Mouse (Mus musculus): ENCODE measurements around the gene Sidt1.
A peak's percentile ranks its signal among the peaks of the same experiment; 100 is the strongest.

The Sidt1 gene

DNA sequence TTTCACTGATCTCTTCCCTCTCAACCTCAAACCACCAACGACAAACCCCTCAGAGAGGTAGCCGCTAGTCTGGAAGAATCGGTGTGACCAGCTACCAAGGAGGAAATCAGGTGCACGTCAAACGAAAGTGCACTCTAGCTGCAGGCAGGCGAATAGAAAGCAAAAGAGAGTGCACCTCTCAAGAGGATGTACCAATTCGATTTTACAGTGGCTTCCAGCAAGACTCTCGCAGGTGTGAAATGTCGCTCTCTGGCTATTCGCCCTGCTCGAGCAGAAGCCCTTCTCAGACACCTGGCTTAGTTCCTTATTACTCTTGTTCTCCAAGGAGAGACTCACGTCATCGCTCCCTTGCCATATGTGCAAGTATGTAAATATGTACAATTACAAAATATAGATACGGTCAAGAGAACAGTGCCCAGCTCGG lies at the start of gene Sidt1:
TSS of gene Sidt1 (minus strand) at position 336 of the 424 bp plus-strand sequence.
- no peak for DNase-seq (ENCODE audit: low read depth, low spot score)

DNA sequence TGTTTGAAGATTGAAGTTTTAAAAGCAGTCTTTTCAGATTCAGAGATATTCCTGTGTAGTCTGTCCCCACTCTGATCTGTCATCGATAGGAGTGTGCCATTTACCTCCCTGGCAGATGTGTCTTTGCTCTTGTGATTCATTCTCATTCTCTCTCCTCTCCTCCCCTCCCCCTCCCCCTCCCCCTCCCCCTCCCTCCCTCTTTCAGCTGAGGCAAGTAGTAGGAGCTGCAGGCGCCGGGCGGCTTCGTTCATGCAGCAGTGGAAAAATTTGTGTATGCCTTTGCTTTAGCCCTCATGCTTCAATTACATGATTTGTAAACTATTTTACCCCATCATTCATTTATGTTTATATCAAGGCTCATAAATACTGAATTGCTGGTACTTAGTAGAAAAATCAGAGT lies 48.6 kb upstream of the Sidt1 start:
- no peak for DNase-seq (ENCODE audit: low read depth, low spot score)

DNA sequence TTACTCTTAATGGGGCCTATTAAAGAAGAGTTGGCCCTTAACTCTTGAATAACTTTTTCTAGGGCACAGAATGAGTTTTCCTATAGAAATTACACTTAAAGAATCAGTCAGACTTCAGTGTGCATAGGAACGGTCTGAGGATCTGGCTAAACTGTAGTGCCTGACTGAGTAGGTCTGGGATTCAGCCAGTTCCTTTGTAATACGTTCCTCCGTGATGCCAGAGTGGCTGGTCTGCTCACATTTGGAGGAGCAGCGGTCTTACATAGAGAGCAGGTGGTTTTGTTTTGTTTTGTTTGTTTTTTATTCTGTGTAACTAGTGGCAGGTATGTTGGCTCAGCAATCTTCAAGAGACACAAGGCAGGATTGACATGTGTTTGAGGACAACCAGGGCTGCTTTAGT lies 47.0 kb upstream of the Sidt1 start:
- no peak for DNase-seq (ENCODE audit: low read depth, low spot score)

DNA sequence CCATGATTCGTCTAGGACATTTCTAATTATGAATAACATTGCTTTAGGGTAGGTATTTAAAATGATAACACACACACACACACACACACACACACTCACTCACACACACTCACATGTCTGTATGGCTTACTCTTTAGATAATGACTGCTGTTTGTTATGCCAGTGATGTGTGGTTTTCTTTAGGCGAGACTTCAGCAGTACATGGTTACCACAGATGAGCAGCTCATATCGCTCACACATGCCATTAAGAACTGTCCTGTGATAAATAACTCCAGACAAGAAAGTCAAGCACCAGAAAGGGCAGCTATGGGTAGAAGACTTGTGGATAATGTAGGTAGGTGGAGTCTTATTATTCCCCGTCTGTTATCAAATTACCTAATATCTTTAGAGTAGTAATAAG lies 42.5 kb upstream of the Sidt1 start:
- DNase-seq (ENCODE audit: low read depth, low spot score): no peak

GRCm38 (mm10) chr16:44365522-44365921 lies 32.5 kb upstream of the Sidt1 start:
- DNase-seq (ENCODE audit: low read depth, low spot score): no peak

- peak; percentile 58 for DNase-seq (ENCODE audit: low read depth, low spot score)
Observed at GRCm38 (mm10) chr16:44361921-44362890, 29.2 kb upstream of the Sidt1 start.

DNA sequence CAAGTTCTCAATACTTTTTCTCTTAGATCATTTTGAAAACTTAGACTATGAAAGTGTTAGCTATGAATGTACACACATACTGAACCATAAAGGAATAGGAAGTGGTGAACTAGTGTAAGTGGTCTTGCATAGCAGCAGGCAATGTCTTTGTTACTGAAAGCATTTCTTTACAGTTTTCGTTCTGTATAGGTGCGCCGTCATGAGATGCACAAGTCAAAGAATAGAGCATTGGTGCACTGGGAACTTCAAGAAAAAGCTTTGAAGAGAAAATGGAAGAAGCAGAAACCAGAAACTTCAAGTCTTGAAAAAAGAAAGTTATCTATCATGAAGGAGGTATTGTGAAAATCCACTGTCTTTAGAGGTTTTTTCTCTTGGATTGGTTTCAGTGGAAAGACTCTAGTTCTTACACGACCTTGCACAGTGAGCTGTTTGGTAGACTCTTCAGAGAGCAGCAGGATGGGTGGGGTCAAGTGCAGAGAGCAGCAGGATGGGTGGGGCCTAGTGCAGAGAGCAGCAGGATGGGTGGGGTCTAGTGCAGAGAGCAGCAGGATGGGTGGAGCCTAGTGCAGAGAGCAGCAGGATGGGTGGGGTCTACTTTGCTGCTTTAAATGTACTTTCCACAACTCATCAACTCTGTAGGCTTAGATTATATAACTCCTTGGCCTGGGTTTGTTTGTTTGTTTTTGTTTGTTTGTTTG lies 24.7 kb upstream of the Sidt1 start:
- peak; percentile 42 for DNase-seq (ENCODE audit: low read depth, low spot score)

- no peak for DNase-seq (ENCODE audit: low read depth, low spot score)
Observed at GRCm38 (mm10) chr16:44356291-44356690, 23.3 kb upstream of the Sidt1 start.

GRCm38 (mm10) chr16:44349801-44350397 lies 16.9 kb upstream of the Sidt1 start:
- no peak for DNase-seq (ENCODE audit: low read depth, low spot score)

DNA sequence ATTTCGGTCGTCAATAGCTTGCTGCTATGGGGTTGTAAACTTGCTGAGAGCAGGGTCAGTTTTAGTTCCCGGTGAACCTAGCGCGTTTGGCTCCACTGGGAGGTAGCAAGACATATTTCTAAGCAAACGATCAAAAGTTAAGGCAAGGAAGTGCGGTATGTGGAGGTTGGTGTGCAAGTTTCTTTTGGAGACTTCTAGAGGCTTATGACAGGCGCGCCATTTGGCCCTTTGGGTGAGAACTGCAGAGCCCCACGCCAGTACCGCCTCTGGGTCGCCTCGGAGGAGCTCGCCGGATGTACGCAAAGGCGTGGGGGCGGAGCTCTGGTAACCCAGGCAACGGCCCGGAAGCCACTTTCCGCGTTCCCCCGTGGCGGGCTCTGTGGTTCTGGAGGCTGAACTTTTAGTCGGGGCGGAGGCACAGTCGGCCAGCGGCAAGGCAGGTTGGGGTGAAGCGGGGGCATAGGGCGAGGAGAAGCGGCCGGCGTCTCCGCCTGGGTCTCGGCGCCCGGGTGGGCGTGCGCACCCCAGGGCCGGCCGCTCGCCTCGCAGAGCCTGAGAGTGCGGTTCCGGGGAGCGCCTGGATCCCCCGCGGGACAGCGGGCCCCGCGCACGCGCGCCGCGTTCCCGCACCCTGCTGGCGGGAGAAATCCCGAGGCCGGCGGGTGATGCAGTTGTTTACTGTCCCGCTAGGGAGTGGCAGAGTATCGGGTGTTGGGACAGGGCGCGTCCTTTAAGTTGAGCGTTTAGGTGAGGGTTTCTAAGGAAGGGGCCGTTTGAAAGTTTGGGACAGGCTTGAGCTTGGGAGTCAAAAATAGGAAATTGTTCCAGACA lies 14.3 kb upstream of the Sidt1 start, which contains the start of gene Spice1:
TSS of gene Spice1 (plus strand) at position 51 of the 831 bp plus-strand sequence.
- peak; percentile 95 for DNase-seq (ENCODE audit: low read depth, low spot score)

DNA sequence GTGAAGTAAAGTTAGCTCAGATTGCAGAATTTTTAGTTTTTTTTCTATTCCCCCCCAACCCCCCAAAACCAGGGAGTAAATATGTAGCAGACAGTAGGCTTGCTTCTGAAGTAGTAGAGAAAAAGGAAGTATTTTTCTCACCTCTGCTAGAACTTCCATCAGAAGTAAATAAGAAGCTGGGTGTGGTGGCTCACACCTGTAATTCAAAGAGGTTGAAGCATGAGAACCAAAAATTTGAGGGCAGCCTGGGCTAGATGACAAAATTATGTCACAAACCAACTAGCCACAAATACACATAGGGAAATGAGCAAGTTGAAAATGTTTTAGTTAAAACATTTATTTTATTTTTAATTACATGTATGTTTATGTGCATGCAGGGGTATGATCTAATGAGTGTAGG lies 4.5 kb upstream of the Sidt1 start:
- no peak for DNase-seq (ENCODE audit: low read depth, low spot score)

DNA sequence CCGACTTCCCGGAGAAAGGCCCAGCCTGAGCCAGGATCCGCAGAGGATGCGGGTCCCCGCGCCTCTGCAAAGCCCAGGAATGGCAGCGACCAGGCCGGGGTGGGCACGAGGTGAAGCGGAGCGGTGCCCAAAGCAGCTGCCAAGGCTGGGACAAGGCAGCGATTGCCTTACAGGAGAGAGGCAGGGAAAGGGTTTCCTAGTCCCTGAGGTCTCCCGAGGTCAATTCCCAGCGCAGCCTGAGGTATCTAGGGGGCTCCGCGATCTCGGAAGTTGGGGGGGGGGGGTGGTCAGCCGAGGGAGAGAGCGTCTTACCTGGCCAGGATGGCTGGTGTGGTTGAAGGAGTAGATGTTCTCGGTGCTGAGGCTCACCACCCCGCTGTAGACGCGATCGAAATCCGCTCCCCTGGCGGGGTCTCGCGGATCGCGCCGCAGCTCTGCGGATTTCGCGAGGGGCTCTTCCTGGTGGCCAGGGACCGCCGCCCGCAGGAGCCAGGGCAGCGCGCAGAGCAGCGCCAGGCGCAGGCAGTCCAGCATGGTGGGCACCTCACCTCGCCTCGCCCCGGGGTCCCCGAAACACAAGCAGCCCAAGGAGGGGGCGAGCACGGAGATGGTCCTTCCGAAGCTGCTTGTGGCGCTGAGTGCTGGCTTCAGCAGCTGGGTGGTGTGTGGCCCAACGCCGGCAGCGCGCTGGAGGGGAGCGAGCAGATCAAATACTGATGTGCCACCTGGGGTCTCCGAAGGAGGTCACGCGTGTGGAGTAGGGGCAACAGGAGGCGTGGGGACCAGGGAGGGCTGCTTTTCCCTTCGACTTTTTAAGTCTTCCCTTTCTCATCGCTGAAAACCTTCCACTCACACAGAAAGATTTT lies 768 bp downstream of the Sidt1 start:
- DNase-seq (ENCODE audit: low read depth, low spot score): no peak

DNA sequence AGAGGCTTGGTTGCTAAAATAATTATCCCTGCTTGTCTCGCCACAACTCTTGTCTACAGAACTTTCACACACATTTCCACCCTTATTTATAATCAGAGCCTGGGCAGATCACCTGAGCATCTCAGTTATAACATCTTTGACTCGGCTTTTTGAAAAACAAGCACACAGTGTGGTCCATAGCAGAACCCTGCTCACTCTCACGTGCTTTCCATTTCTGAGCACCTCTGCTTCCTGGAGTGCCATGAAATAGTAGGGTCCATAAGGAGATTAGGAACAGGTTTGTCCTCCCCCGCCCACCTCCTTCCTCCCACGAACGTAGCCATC lies 1.4 kb downstream of the Sidt1 start:
- no peak for DNase-seq (ENCODE audit: low read depth, low spot score)

DNA sequence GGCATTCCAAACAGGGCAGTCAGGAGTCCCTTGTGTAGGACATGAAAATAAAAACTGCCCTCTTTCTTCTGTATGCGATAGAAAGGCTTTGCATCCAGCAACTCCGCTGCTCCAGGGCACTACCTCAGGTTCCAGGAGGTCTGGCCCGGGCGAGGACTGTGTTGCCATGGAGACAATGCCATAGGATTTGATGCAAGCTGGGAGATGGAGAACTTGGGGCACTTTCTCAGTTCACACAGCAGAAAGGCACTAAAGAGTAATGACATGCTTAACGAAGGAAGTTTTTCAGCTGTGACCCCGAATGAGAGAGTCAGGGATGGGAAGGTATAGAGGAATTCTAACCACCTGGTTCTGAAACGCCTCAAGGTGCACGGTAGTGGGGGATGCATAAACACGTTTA lies 1.8 kb downstream of the Sidt1 start:
- no peak for DNase-seq (ENCODE audit: low read depth, low spot score)

DNA sequence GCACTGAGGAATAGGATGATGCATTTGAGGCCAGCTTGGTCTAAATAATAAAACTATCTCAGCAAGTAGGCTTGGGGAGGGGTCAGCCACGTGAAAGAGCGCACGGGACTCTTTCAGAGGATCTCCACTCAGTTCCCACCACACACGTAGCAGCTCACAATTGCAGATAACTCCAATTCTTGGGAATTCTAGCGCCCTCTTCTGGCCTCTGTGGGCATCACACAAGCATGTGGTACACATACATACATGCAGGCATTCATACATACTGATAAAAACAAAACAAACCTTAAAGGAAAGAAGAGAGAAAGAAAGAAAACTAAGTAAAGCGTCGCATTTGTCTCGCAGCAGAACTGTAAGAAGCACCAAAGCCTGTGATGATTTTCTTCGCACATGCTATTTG lies 2.3 kb downstream of the Sidt1 start:
- DNase-seq (ENCODE audit: low read depth, low spot score): no peak

DNA sequence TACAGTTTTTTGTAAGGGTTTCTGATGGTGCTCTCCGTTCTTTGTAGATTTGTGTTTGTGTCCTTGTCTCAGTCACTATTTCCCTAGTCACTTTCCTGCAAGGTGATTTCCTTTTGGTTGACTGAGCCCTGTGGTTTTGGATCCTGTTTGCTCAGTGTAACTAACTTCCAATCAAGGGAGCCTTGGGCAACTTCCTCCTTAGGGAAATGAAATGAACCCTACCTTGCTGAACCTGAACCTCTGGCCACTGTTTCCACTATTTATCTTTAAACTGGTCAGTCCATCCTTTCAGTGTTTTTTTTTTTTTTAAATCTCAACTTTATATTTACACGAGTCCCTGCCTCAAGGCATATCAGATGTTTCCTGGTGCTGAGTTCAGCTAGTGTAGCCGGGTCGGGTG lies 4.4 kb downstream of the Sidt1 start:
- DNase-seq (ENCODE audit: low read depth, low spot score): no peak

DNA sequence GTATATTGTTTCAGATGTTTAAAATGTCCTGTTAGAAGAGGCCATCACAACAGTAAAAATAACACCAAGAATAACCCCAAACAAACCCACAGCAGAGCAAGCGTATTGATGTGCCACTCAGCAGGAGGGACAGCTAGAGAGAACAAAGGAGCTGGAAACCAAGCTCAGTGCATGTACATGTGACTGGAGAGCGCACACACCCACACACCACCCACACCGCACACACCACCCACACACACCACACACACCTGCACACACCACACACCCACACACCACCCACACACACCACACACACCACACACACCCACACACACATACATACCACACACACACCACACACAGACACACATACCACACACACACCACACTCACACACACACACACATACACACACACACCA lies 12.8 kb downstream of the Sidt1 start:
- no peak for DNase-seq (ENCODE audit: low read depth, low spot score)

DNA sequence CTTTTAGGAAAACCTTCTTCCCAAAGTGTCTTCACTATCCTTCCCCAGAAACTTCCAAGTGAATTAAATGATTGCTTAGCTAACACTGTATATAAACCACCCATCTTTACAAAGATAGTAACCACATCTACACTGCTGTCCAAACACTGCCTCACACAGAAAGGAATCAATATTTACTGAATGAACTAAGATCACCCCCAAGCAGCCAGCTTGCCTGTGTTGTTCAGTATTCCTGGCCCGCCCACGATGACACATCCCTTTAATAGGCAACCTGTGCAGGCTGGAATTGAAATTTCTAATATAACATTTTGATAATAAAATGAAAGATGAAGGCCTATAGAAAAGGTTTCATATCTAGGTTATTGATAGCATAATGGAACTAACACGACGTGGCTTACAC lies 16.6 kb downstream of the Sidt1 start:
- DNase-seq (ENCODE audit: low read depth, low spot score): no peak

DNA sequence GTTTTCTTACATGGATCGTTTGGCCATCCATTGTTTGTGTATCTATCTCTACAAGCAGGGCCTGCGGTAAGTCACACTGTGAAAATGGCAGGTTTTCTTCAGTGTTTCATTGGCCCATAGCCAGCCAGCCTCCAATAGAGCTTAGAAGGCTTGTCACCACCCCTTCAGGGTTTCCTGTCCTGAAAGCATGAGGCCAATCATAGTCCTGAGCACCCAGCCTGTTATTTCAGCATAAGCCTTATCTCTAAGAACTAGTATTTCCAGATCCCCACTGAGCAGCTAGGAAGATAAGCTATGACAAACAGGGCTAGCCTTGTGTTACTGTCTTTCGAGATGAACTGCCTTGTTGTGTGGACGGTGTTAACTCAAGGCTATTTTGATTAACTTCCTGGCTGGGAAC lies 19.6 kb downstream of the Sidt1 start:
- no peak for DNase-seq (ENCODE audit: low read depth, low spot score)

DNA sequence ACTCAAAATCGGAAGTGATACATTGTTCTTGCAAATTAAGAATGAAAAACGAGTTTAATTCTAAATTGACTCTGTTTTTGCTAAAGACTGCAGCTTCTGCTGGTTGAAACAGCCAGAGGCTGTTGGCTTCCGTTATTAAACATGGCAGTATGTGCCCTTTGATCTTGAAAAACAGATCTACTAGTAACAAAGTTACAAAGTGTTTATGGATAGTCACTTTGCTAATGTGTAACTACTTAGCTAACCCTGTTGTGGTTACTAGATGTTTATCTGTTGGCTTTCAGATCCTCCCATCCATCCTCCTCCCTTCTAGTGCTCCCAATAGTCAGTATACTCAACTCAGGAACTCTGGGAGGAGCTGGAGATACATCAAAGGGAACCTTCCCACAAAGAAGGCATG lies 27.4 kb downstream of the Sidt1 start:
- DNase-seq (ENCODE audit: low read depth, low spot score): no peak

DNA sequence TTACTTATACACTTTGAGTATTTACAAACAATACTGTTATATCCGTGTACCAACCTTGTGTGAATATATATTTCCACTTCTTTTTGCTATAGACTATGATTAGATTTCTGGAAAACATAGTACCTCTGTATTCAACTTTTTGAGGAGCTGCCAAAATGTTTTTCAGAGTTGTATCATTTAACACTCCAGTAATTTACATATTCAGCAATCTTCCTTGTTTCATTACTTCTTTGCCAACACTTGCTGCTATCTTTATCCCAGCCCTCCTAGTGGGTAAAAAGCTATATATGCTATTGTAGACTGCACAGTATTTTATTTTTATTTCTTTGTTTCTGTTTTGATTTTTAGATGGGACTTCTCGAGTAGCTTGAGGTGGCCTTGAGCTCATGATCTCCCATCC lies 29.2 kb downstream of the Sidt1 start:
- no peak for DNase-seq (ENCODE audit: low read depth, low spot score)

Measured in 3T3-L1 (cell line).